ENCODE assay signal across 19 mouse cellular contexts in the genomic region with DNA sequence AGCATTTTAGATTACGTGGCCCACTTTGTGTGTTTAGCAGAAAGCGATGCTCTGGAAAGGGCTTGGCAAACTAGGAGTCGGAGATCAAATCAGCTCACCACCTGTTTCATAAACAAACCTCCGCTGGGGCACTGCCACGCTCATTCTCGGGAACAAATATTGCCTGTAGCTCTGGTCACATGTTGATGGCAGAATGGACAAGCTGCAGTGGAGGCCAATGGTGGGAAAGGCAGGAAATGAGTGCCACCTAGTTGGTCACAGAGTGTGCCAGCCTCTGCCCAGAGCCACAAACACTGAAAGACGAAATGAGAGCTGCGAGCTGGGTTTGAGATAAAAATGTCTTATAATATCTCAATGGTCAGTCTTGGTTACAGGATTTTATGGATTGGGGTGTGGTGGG.
A peak's percentile ranks its signal among the peaks of the same experiment; 100 is the strongest.
DNase-seq lines count a peak whose midpoint lies in the region; ATAC-seq lines count a peak whose summit lies in the region.
"Had no signal": no experiment of that assay in that cellular context is flagged by ENCODE, and none has a peak within 500 bp of the region (broad histone marks: within the 10 kb centered on the region; RNA-seq: fewer than 3 reads in every experiment).

No protein-coding gene starts in this region.

- ATAC-seq in cerebellum, adult (ENCODE audit: insufficient number of reproducible peaks, low FRiP score, low TSS enrichment): no peak
- ATAC-seq in intestine, embryonic 14.5 days (replicated peaks; ENCODE audit: low FRiP score, low TSS enrichment, low read depth): no peak
- no peak for ATAC-seq in intestine, embryonic 16.5 days
- ATAC-seq: CD4-positive, CD25-positive, alpha-beta regulatory T cell, adult 4 months had no signal

- no peak overlapping the region for H3K9ac ChIP-seq in intestine, embryonic 14.5 days (ENCODE audit: low read length)
- no peak overlapping the region for H3K9ac ChIP-seq in intestine, embryonic 16.5 days (ENCODE audit: low read depth, low read length)
- H3K9ac ChIP-seq: limb, embryonic 15.5 days; liver, embryonic 14.5 days; lung, embryonic 15.5 days; neural tube, embryonic 12.5 days had no signal

- no peak overlapping the region for H3K4me3 ChIP-seq in intestine, embryonic 14.5 days (ENCODE audit: low read depth, low read length)
- no peak overlapping the region for H3K4me3 ChIP-seq in intestine, embryonic 16.5 days (ENCODE audit: low read length)
- H3K4me3 ChIP-seq: embryonic facial prominence, embryonic 10.5 days; gastrocnemius, adult 2 months; limb, embryonic 15.5 days; lung, embryonic 15.5 days; megakaryocyte, embryonic 14.5 days; neural tube, embryonic 12.5 days had no signal

- no peaks in the 10 kb centered on the region for H3K27me3 ChIP-seq in intestine, embryonic 14.5 days (replicated peaks; ENCODE audit: control insufficient read depth, insufficient read depth, low read length)
- no peaks in the 10 kb centered on the region for H3K27me3 ChIP-seq in intestine, embryonic 16.5 days (replicated peaks; ENCODE audit: control insufficient read depth, insufficient read depth, low read length)
- H3K27me3 ChIP-seq: limb, embryonic 15.5 days; lung, embryonic 15.5 days; megakaryocyte, embryonic 14.5 days; neural tube, embryonic 12.5 days had no signal

- H3K4me2 ChIP-seq in intestine, embryonic 14.5 days (ENCODE audit: low read length): no peak overlapping the region
- no peak overlapping the region for H3K4me2 ChIP-seq in intestine, embryonic 16.5 days (ENCODE audit: low read depth, low read length)
- H3K4me2 ChIP-seq: heart, embryonic 11.5 days; limb, embryonic 15.5 days; lung, embryonic 15.5 days; neural tube, embryonic 12.5 days had no signal

- H3K4me1 ChIP-seq in intestine, embryonic 14.5 days (replicated peaks; ENCODE audit: control insufficient read depth, insufficient read depth, low read length): no peaks in the 10 kb centered on the region
- H3K4me1 ChIP-seq in intestine, embryonic 16.5 days (ENCODE audit: control insufficient read depth, insufficient read depth, low read length): no peaks in the 10 kb centered on the region
- H3K4me1 ChIP-seq: limb, embryonic 15.5 days; lung, embryonic 15.5 days; megakaryocyte, embryonic 14.5 days; neural tube, embryonic 12.5 days had no signal

- no peaks in the 10 kb centered on the region for H3K9me3 ChIP-seq in intestine, embryonic 14.5 days (ENCODE audit: control insufficient read depth, low read length)
- H3K9me3 ChIP-seq in intestine, embryonic 16.5 days (ENCODE audit: control insufficient read depth, low read length): no peaks in the 10 kb centered on the region
- H3K9me3 ChIP-seq: embryonic facial prominence, embryonic 10.5 days; limb, embryonic 15.5 days; lung, embryonic 15.5 days; neural tube, embryonic 12.5 days had no signal

- DNase-seq in cerebellum, adult 11 months: peak; percentile 7
- DNase-seq in intestine, embryonic 14.5 days (ENCODE audit: low spot score): peak; percentile 38
- peak; percentile 51 for DNase-seq in brain, adult 2 months (ENCODE audit: low read depth, low spot score)
- peak; percentile 32 for DNase-seq in cerebellum, adult 9-11 months
- no peak for DNase-seq in spleen, postnatal 10 days (ENCODE audit: low spot score in 2 of 2)
- DNase-seq: gastrocnemius, adult 2 months; lung, postnatal 36 days; midbrain, embryonic 14.5 days; right cerebral cortex, postnatal 14 days had no signal

- H3K27ac ChIP-seq in intestine, embryonic 14.5 days (ENCODE audit: low read depth): no peak overlapping the region
- H3K27ac ChIP-seq in intestine, embryonic 16.5 days (ENCODE audit: low read length): no peak overlapping the region
- H3K27ac ChIP-seq: embryonic facial prominence, embryonic 10.5 days; gastrocnemius, adult 2 months; limb, embryonic 15.5 days; liver, embryonic 14.5 days; lung, embryonic 15.5 days; neural tube, embryonic 12.5 days had no signal

- WGBS in intestine, embryonic 14.5 days: 72% methylated on average over 8 of the region's 8 CpGs
- 80% methylated on average over 8 of the region's 8 CpGs for WGBS in intestine, embryonic 16.5 days

- H3K36me3 ChIP-seq in intestine, embryonic 14.5 days (ENCODE audit: control insufficient read depth, insufficient read depth, low read length): no peaks in the 10 kb centered on the region
- no peaks in the 10 kb centered on the region for H3K36me3 ChIP-seq in intestine, embryonic 16.5 days (ENCODE audit: control insufficient read depth, insufficient read depth, low read length)
- H3K36me3 ChIP-seq: embryonic facial prominence, embryonic 10.5 days; limb, embryonic 15.5 days; lung, embryonic 15.5 days; neural tube, embryonic 12.5 days had no signal

Comparison
In these comparisons a context has a peak if more than half of its experiments do, and no peak if none do; other contexts are left out.
1. DNase-seq: peak in cerebellum, adult 11 months (single experiment), intestine, embryonic 14.5 days (single experiment), brain, adult 2 months (single experiment) and cerebellum, adult 9-11 months (single experiment); none in spleen, postnatal 10 days (0 of 2).